Mouse (Mus musculus): ENCODE measurements around the gene Sema3b. TPM values are rescaled to one million over a fixed set of nuclear protein-coding genes. Genes with fewer than 3 reads are reported as not detected.

Gene Sema3b
- total RNA-seq, 2 experiments from 2014 or later = 18.1 to 19.4 TPM

- no peak for DNase-seq
Observed at GRCm38 (mm10) chr9:107612945-107613569, 4.0 kb upstream of the Sema3b start.

- peak; percentile 98 for DNase-seq
Observed at GRCm38 (mm10) chr9:107612191-107612944, 3.3 kb upstream of the Sema3b start.

GRCm38 (mm10) chr9:107611456-107612190, 2.6 kb upstream of the Sema3b start:
- DNase-seq = no peak

GRCm38 (mm10) chr9:107609433-107609830, 403 bp upstream of the Sema3b start:
- DNase-seq = no peak

GRCm38 (mm10) chr9:107607653-107608245, 1.3 kb downstream of the Sema3b start:
- DNase-seq = no peak

- DNase-seq = no peak
Observed at GRCm38 (mm10) chr9:107607036-107607435, 2.0 kb downstream of the Sema3b start.

- DNase-seq = no peak
Observed at GRCm38 (mm10) chr9:107606591-107606990, 2.4 kb downstream of the Sema3b start.

GRCm38 (mm10) chr9:107605041-107605661, 3.9 kb downstream of the Sema3b start:
- DNase-seq = no peak

- no peak for DNase-seq
Observed at GRCm38 (mm10) chr9:107603251-107603650, 5.8 kb downstream of the Sema3b start.

GRCm38 (mm10) chr9:107602068-107602648, 6.9 kb downstream of the Sema3b start:
- DNase-seq = peak; percentile 83

GRCm38 (mm10) chr9:107601275-107601674, 7.8 kb downstream of the Sema3b start:
- no peak for DNase-seq

GRCm38 (mm10) chr9:107600745-107601144, 8.3 kb downstream of the Sema3b start:
- DNase-seq = no peak

- peak; percentile 56 for DNase-seq
Observed at GRCm38 (mm10) chr9:107599842-107600241, 9.2 kb downstream of the Sema3b start.

GRCm38 (mm10) chr9:107599433-107599832, 9.6 kb downstream of the Sema3b start:
- DNase-seq = no peak

- no peak for DNase-seq
Observed at GRCm38 (mm10) chr9:107598385-107598784, 10.6 kb downstream of the Sema3b start.

- peak; percentile 70 for DNase-seq
Observed at GRCm38 (mm10) chr9:107596619-107597569, 12.1 kb downstream of the Sema3b start.

GRCm38 (mm10) chr9:107594281-107595062, 14.6 kb downstream of the Sema3b start:
- DNase-seq = no peak

GRCm38 (mm10) chr9:107593101-107593976, 15.7 kb downstream of the Sema3b start:
- peak; percentile 88 for DNase-seq

GRCm38 (mm10) chr9:107590773-107591060, 18.3 kb downstream of the Sema3b start:
- DNase-seq = no peak
